In genomic region chr19:56651262-56651661, GRCm38 (mm10) we compare ENCODE assay signal across 23 mouse cellular contexts.
DNase-seq lines count a peak whose midpoint lies in the region; ATAC-seq and TF ChIP-seq lines count a peak whose summit lies in the region.
"Had no signal": no experiment of that assay in that cellular context is flagged by ENCODE, and none has a peak within 500 bp of the region (broad histone marks: within the 10 kb centered on the region; RNA-seq: fewer than 3 reads in every experiment).

No protein-coding gene starts in this region.

- no peak for ATAC-seq in intestine, embryonic 14.5 days (replicated peaks; ENCODE audit: low FRiP score, low TSS enrichment, low read depth)
- ATAC-seq in intestine, postnatal 0 days = no peak
- ATAC-seq in lung, embryonic 16.5 days (ENCODE audit: low read depth) = no peak
- no peak for ATAC-seq in forebrain, embryonic 13.5 days

- H3K4me2 ChIP-seq in intestine, embryonic 14.5 days (ENCODE audit: low read length) = no peak overlapping the region
- H3K4me2 ChIP-seq in intestine, postnatal 0 days (replicated peaks; ENCODE audit: low read depth) = no peak overlapping the region
- H3K4me2 ChIP-seq in lung, embryonic 16.5 days (ENCODE audit: low read depth, low read length) = peak overlapping the region; percentile 50
- peak overlapping the region; percentile 84 for H3K4me2 ChIP-seq in myocyte (ENCODE audit: low read depth)
- H3K4me2 ChIP-seq in forebrain, embryonic 13.5 days = no peak overlapping the region
- H3K4me2 ChIP-seq: liver, embryonic 13.5 days had no signal

- H3K27me3 ChIP-seq in intestine, embryonic 14.5 days (replicated peaks; ENCODE audit: control insufficient read depth, insufficient read depth, low read length) = no peaks in the 10 kb centered on the region
- H3K27me3 ChIP-seq in intestine, postnatal 0 days (replicated peaks; ENCODE audit: control insufficient read depth, insufficient read depth, low read length) = no peaks in the 10 kb centered on the region
- no peaks in the 10 kb centered on the region for H3K27me3 ChIP-seq in lung, embryonic 16.5 days (ENCODE audit: control insufficient read depth, insufficient read depth, low read depth, low read length)
- H3K27me3 ChIP-seq in myocyte (ENCODE audit: control insufficient read depth, insufficient read depth, insufficient read length) = no peaks in the 10 kb centered on the region
- 0 out of 2 replicates have a peak, but pooled peaks cover 3% of the 10 kb centered on the region for H3K27me3 ChIP-seq in forebrain, embryonic 13.5 days
- H3K27me3 ChIP-seq: embryonic facial prominence, embryonic 13.5 days; limb, embryonic 15.5 days; liver, embryonic 13.5 days; midbrain, embryonic 15.5 days had no signal

- TF ChIP-seq POLR2A in myocyte (IDR thresholded peaks at IDR 0.05; ENCODE audit: insufficient read length, low read depth) = no peak

- no peak overlapping the region for H3K4me3 ChIP-seq in intestine, embryonic 14.5 days (ENCODE audit: low read depth, low read length)
- H3K4me3 ChIP-seq in intestine, postnatal 0 days (ENCODE audit: low read depth, low read length) = no peak overlapping the region
- H3K4me3 ChIP-seq in lung, embryonic 16.5 days (ENCODE audit: low read length) = no peak overlapping the region
- H3K4me3 ChIP-seq in myocyte = no peak overlapping the region
- no peak overlapping the region for H3K4me3 ChIP-seq in forebrain, embryonic 13.5 days
- H3K4me3 ChIP-seq: embryonic facial prominence, embryonic 13.5 days; erythroblast, embryonic 14.5 days; limb, embryonic 15.5 days; liver, embryonic 13.5 days; midbrain, embryonic 15.5 days had no signal

- 84% methylated on average over 4 of the region's 4 CpGs for WGBS in intestine, embryonic 14.5 days
- 75% methylated on average over 4 of the region's 4 CpGs for WGBS in intestine, postnatal 0 days
- 70% methylated on average over 4 of the region's 4 CpGs for WGBS in lung, embryonic 16.5 days
- 90% methylated on average over 4 of the region's 4 CpGs for WGBS in forebrain, embryonic 13.5 days

- no peak for DNase-seq in intestine, embryonic 14.5 days (ENCODE audit: low spot score)
- no peak for DNase-seq in lung, postnatal 10 days
- DNase-seq in right cerebral cortex, postnatal 36 days (ENCODE audit: low spot score in 2 of 2) = no peak
- DNase-seq: cerebellum, adult 11 months; cerebellum, adult 9-10 months; cerebellum, postnatal 36 days; liver, embryonic 13.5 days; right cerebral cortex, postnatal 4 days; thymus, postnatal 25 days had no signal

- peak overlapping the region; percentile 14; the same call in 1 of the 2 replicates for H3K27ac ChIP-seq in intestine, embryonic 14.5 days (ENCODE audit: low read depth)
- no peak overlapping the region for H3K27ac ChIP-seq in intestine, postnatal 0 days (ENCODE audit: low read depth, low read length)
- H3K27ac ChIP-seq in lung, embryonic 16.5 days (ENCODE audit: low read length) = peak overlapping the region; percentile 72
- H3K27ac ChIP-seq in forebrain, embryonic 13.5 days = no peak overlapping the region
- H3K27ac ChIP-seq: embryonic facial prominence, embryonic 13.5 days; heart, embryonic 10.5 days; hindbrain, embryonic 14.5 days; kidney, postnatal 0 days; liver, embryonic 13.5 days; midbrain, embryonic 10.5 days; midbrain, embryonic 15.5 days had no signal

- no peak for TF ChIP-seq CTCF in intestine, postnatal 0 days (IDR thresholded peaks at IDR 0.05; ENCODE audit: low read depth)

- no peak overlapping the region for H3ac ChIP-seq in myocyte (ENCODE audit: control insufficient read depth, insufficient read length)

- H3K9me3 ChIP-seq in intestine, embryonic 14.5 days (ENCODE audit: control insufficient read depth, low read length) = peaks cover 4% of the 10 kb centered on the region; the same call in 1 of the 2 replicates
- H3K9me3 ChIP-seq in intestine, postnatal 0 days (ENCODE audit: control insufficient read depth) = 0 out of 2 replicates have a peak, but pooled peaks cover 4% of the 10 kb centered on the region
- H3K9me3 ChIP-seq in lung, embryonic 16.5 days (ENCODE audit: control insufficient read depth, low read length) = no peaks in the 10 kb centered on the region
- H3K9me3 ChIP-seq in forebrain, embryonic 13.5 days (replicated peaks) = peaks cover 8% of the 10 kb centered on the region
- H3K9me3 ChIP-seq: G1E; limb, embryonic 15.5 days; midbrain, embryonic 15.5 days had no signal

- H3K79me2 ChIP-seq in myocyte (ENCODE audit: control insufficient read depth, insufficient read depth) = no peaks in the 10 kb centered on the region

- H3K9ac ChIP-seq in intestine, embryonic 14.5 days (ENCODE audit: low read length) = no peak overlapping the region
- no peak overlapping the region for H3K9ac ChIP-seq in intestine, postnatal 0 days (ENCODE audit: low read depth, low read length)
- no peak overlapping the region for H3K9ac ChIP-seq in lung, embryonic 16.5 days (ENCODE audit: low read length)
- H3K9ac ChIP-seq in forebrain, embryonic 13.5 days = no peak overlapping the region
- H3K9ac ChIP-seq: embryonic facial prominence, embryonic 13.5 days; forebrain, postnatal 0 days; hindbrain, embryonic 14.5 days; limb, embryonic 15.5 days; liver, embryonic 13.5 days; midbrain, embryonic 15.5 days had no signal

- no peaks in the 10 kb centered on the region for H3K36me3 ChIP-seq in intestine, embryonic 14.5 days (ENCODE audit: control insufficient read depth, insufficient read depth, low read length)
- no peaks in the 10 kb centered on the region for H3K36me3 ChIP-seq in intestine, postnatal 0 days (ENCODE audit: control insufficient read depth, insufficient read depth)
- no peaks in the 10 kb centered on the region for H3K36me3 ChIP-seq in lung, embryonic 16.5 days (ENCODE audit: control insufficient read depth, insufficient read depth, low read length)
- no peaks in the 10 kb centered on the region for H3K36me3 ChIP-seq in myocyte (ENCODE audit: control insufficient read depth, insufficient read depth)
- H3K36me3 ChIP-seq in forebrain, embryonic 13.5 days (ENCODE audit: poor library complexity, severe bottlenecking) = no peaks in the 10 kb centered on the region
- H3K36me3 ChIP-seq: embryonic facial prominence, embryonic 13.5 days; G1E; limb, embryonic 15.5 days; liver, embryonic 13.5 days; midbrain, embryonic 10.5 days; midbrain, embryonic 15.5 days had no signal

- H3K4me1 ChIP-seq in intestine, embryonic 14.5 days (replicated peaks; ENCODE audit: control insufficient read depth, insufficient read depth, low read length) = peaks cover 23% of the 10 kb centered on the region
- H3K4me1 ChIP-seq in intestine, postnatal 0 days (replicated peaks; ENCODE audit: control insufficient read depth, insufficient read depth, low read length) = no peaks in the 10 kb centered on the region; the same call in 1 of the 2 replicates
- H3K4me1 ChIP-seq in lung, embryonic 16.5 days (replicated peaks; ENCODE audit: control insufficient read depth, insufficient read depth, low read length) = peaks cover 17% of the 10 kb centered on the region
- peaks cover 17% of the 10 kb centered on the region for H3K4me1 ChIP-seq in forebrain, embryonic 13.5 days
- H3K4me1 ChIP-seq: liver, embryonic 13.5 days had no signal

TF ChIP-seq in myocyte, 11 proteins besides CTCF, POLR2A, EP300 and RAD21:
- TF ChIP-seq SRF (IDR thresholded peaks at IDR 0.05; ENCODE audit: control insufficient read depth, insufficient read length, low read depth) (no peak), MYOG (IDR thresholded peaks at IDR 0.05; ENCODE audit: control insufficient read depth in 1 of 3, insufficient read depth in 1 of 3, insufficient read length in 2 of 3, low read depth in 2 of 3) (no peak), CEBPB (IDR thresholded peaks at IDR 0.05; ENCODE audit: insufficient read depth, poor library complexity, severe bottlenecking) (peak; percentile 79; the same call in 1 of the 2 replicates)

Comparison
In these comparisons a context has a peak if more than half of its experiments do, and no peak if none do; other contexts are left out.
1. H3K27ac ChIP-seq: peak in intestine, embryonic 14.5 days (single experiment) and lung, embryonic 16.5 days (single experiment); none in intestine, postnatal 0 days (single experiment) and forebrain, embryonic 13.5 days (single experiment).
2. H3K4me2 ChIP-seq: peak in lung, embryonic 16.5 days (single experiment) and myocyte (single experiment); none in intestine, embryonic 14.5 days (single experiment), intestine, postnatal 0 days (single experiment) and forebrain, embryonic 13.5 days (single experiment).